8 mouse cellular contexts compared by ENCODE assay signal in genomic region chr11:119913291-119913934, GRCm38 (mm10). TPM values are rescaled to one million over a fixed set of nuclear protein-coding genes. Genes with fewer than 3 reads are reported as not detected.
DNase-seq lines count a peak whose midpoint lies in the region; ATAC-seq lines count a peak whose summit lies in the region.

Gene Chmp6 (plus strand): TSS chr11:119913441.

- ATAC-seq in erythroblast, adult 5-6 weeks (replicated peaks; ENCODE audit: low FRiP score, poor library complexity, severe bottlenecking) = 0 out of 2 replicates have a peak, but pooled peaks have one; percentile 26
- ATAC-seq in heart, embryonic 11.5 days (replicated peaks; ENCODE audit: insufficient number of reproducible peaks, low FRiP score, low TSS enrichment) = peak; percentile 62; the same call in 1 of the 2 replicates
- peak; percentile 65 for ATAC-seq in kidney, embryonic 16.5 days (ENCODE audit: low FRiP score, low TSS enrichment)
- ATAC-seq in liver, embryonic 11.5 days (replicated peaks; ENCODE audit: low FRiP score) = peak; percentile 63
- ATAC-seq in stomach, embryonic 14.5 days (ENCODE audit: insufficient number of reproducible peaks, insufficient read depth, low FRiP score, low read depth) = peak; percentile 59

- H3K27ac ChIP-seq in heart, embryonic 11.5 days (ENCODE audit: low read depth, low read length) = peak within 1 kb of the TSS; percentile 85
- H3K27ac ChIP-seq in kidney, embryonic 16.5 days (ENCODE audit: low read length) = peak within 1 kb of the TSS; percentile 80
- H3K27ac ChIP-seq in liver, embryonic 11.5 days (ENCODE audit: low read depth, low read length) = peak within 1 kb of the TSS; percentile 66
- peak within 1 kb of the TSS; percentile 88 for H3K27ac ChIP-seq in stomach, embryonic 14.5 days (ENCODE audit: low read length)

- H3K4me3 ChIP-seq in heart, embryonic 11.5 days (ENCODE audit: low read depth, low read length) = peak within 1 kb of the TSS; percentile 96
- peak within 1 kb of the TSS; percentile 75 for H3K4me3 ChIP-seq in kidney, embryonic 16.5 days (ENCODE audit: low read length)
- peak within 1 kb of the TSS; percentile 85 for H3K4me3 ChIP-seq in liver, embryonic 11.5 days (ENCODE audit: low read depth, low read length)
- H3K4me3 ChIP-seq in stomach, embryonic 14.5 days (ENCODE audit: low read depth, low read length) = peak within 1 kb of the TSS; percentile 91

- H3K36me3 ChIP-seq in heart, embryonic 11.5 days (ENCODE audit: control insufficient read depth, insufficient read depth, low read length) = peaks cover 14% of the 10 kb centered on the region
- H3K36me3 ChIP-seq in kidney, embryonic 16.5 days (ENCODE audit: insufficient read depth, low read length) = peaks cover 18% of the 10 kb centered on the region
- H3K36me3 ChIP-seq in liver, embryonic 11.5 days (ENCODE audit: control insufficient read depth, insufficient read depth, low read length) = peaks cover 21% of the 10 kb centered on the region
- peaks cover 17% of the 10 kb centered on the region for H3K36me3 ChIP-seq in stomach, embryonic 14.5 days (ENCODE audit: control insufficient read depth, insufficient read depth, low read length)

- no peaks in the 10 kb centered on the region for H3K27me3 ChIP-seq in heart, embryonic 11.5 days (ENCODE audit: control insufficient read depth, insufficient read depth, low read length)
- no peaks in the 10 kb centered on the region; the same call in 1 of the 2 replicates for H3K27me3 ChIP-seq in kidney, embryonic 16.5 days (ENCODE audit: insufficient read depth, low read length)
- no peaks in the 10 kb centered on the region for H3K27me3 ChIP-seq in liver, embryonic 11.5 days (replicated peaks; ENCODE audit: control insufficient read depth, insufficient read depth, low read length)
- no peaks in the 10 kb centered on the region for H3K27me3 ChIP-seq in stomach, embryonic 14.5 days (ENCODE audit: control insufficient read depth, insufficient read depth, low read length)

- H3K9ac ChIP-seq in heart, embryonic 11.5 days (ENCODE audit: low read depth, low read length) = peak within 1 kb of the TSS; percentile 98
- H3K9ac ChIP-seq in kidney, embryonic 16.5 days (replicated peaks; ENCODE audit: low read length) = peak within 1 kb of the TSS; percentile 85
- H3K9ac ChIP-seq in liver, embryonic 11.5 days (ENCODE audit: low read depth, low read length) = peak within 1 kb of the TSS; percentile 89
- H3K9ac ChIP-seq in stomach, embryonic 14.5 days (replicated peaks; ENCODE audit: low read depth, low read length) = peak within 1 kb of the TSS; percentile 98

- H3K4me1 ChIP-seq in heart, embryonic 11.5 days (ENCODE audit: control insufficient read depth, insufficient read depth, low read length) = peaks cover 44% of the 10 kb centered on the region
- H3K4me1 ChIP-seq in kidney, embryonic 16.5 days (ENCODE audit: insufficient read depth, low read length) = peaks cover 39% of the 10 kb centered on the region
- peaks cover 34% of the 10 kb centered on the region for H3K4me1 ChIP-seq in liver, embryonic 11.5 days (replicated peaks; ENCODE audit: control insufficient read depth, insufficient read depth, low read length)
- peaks cover 28% of the 10 kb centered on the region for H3K4me1 ChIP-seq in stomach, embryonic 14.5 days (ENCODE audit: control insufficient read depth, insufficient read depth, low read length)

- H3K9me3 ChIP-seq in heart, embryonic 11.5 days (replicated peaks; ENCODE audit: control insufficient read depth, low read length) = no peaks in the 10 kb centered on the region
- no peaks in the 10 kb centered on the region for H3K9me3 ChIP-seq in kidney, embryonic 16.5 days (ENCODE audit: low read length)
- no peaks in the 10 kb centered on the region for H3K9me3 ChIP-seq in liver, embryonic 11.5 days (ENCODE audit: control insufficient read depth, low read length)
- H3K9me3 ChIP-seq in stomach, embryonic 14.5 days (ENCODE audit: control insufficient read depth, low read depth, low read length) = no peaks in the 10 kb centered on the region

- DNase-seq in B cell, adult 2 months = peak; percentile 88 to 90
- DNase-seq in brain, adult 2 months (ENCODE audit: low read depth, low spot score) = peak; percentile 95
- DNase-seq in liver, embryonic 11.5 days (ENCODE audit: low spot score) = peak; percentile 87
- DNase-seq in naive thymus-derived CD4-positive, alpha-beta T cell, adult 2 months (ENCODE audit: low read depth) = peak; percentile 84

- under 1% methylated on average over 48 of the region's 48 CpGs for WGBS in heart, embryonic 11.5 days (ENCODE audit: insufficient replicate concordance)
- WGBS in kidney, embryonic 16.5 days = under 1% methylated on average over 48 of the region's 48 CpGs
- 1% methylated on average over 48 of the region's 48 CpGs for WGBS in liver, embryonic 11.5 days
- WGBS in stomach, embryonic 14.5 days = under 1% methylated on average over 48 of the region's 48 CpGs

- peak within 1 kb of the TSS; percentile 89 for H3K4me2 ChIP-seq in heart, embryonic 11.5 days
- peak within 1 kb of the TSS; percentile 90 for H3K4me2 ChIP-seq in kidney, embryonic 16.5 days (replicated peaks; ENCODE audit: low read depth, low read length)
- H3K4me2 ChIP-seq in liver, embryonic 11.5 days = peak within 1 kb of the TSS; percentile 98
- H3K4me2 ChIP-seq in stomach, embryonic 14.5 days (replicated peaks; ENCODE audit: low read depth, low read length) = peak within 1 kb of the TSS; percentile 98

RNA-seq across cellular contexts. Expression of gene Chmp6, which starts in this region (rescaled TPM):
- 5.9 and 7.7 TPM in 2 replicates for total RNA-seq in erythroblast, adult 5-6 weeks (2015; ENCODE audit: low replicate concordance)
- total RNA-seq in erythroblast, adult 5-6 weeks (2017; ENCODE audit: low replicate concordance) = 3.5 and 6.7 TPM in 2 replicates
- polyA plus RNA-seq in heart, embryonic 11.5 days (2014; fragmentation: Nextera tagmentation; extraction: Ambion mirVana) = 63.7 and 66.4 TPM in 2 replicates
- polyA plus RNA-seq in kidney, embryonic 16.5 days (2015; fragmentation: Nextera tagmentation; extraction: Ambion mirVana) = 110 and 114 TPM in 2 replicates
- 70.1 and 77.2 TPM in 2 replicates for polyA plus RNA-seq in liver, embryonic 11.5 days (2014; fragmentation: Nextera tagmentation; extraction: Ambion mirVana)
- 85.9 and 89.5 TPM in 2 replicates for polyA plus RNA-seq in stomach, embryonic 14.5 days (2014; fragmentation: Nextera tagmentation; extraction: Ambion mirVana)

Comparison
In these comparisons a context has a peak if more than half of its experiments do, and no peak if none do; other contexts are left out.
1. Peak in every context shown above with its lines: DNase-seq, ATAC-seq, H3K4me3 ChIP-seq and H3K27ac ChIP-seq.